Mouse (Mus musculus) spleen, adult 12 weeks (tissue): ENCODE measurements around the gene Coq10a.
"Not testable (repeated sequence)": the region's sequence is repeated elsewhere in the genome, so short reads cannot be mapped to it uniquely, and the experiment has no call there.

ENCODE experiments used
- DNase-seq: peaks from one replicate; pipeline ENCODE4 v3.0.0; 2022; ENCODE audit warnings: low spot score

The Coq10a gene

GRCm38 (mm10) chr10:128344568-128345275, 24.1 kb downstream of the Coq10a start:
- DNase-seq, result peak; percentile 71

- no peak for DNase-seq
These were observed 25.4 kb downstream of the Coq10a start for GRCm38 (mm10) chr10:128343436-128343835.

GRCm38 (mm10) chr10:128340257-128340656, 28.5 kb downstream of the Coq10a start:
- DNase-seq, result no peak

GRCm38 (mm10) chr10:128338948-128339347, 29.8 kb downstream of the Coq10a start:
- no peak for DNase-seq

- DNase-seq, result no peak
These were observed 30.4 kb downstream of the Coq10a start for GRCm38 (mm10) chr10:128338415-128338814.

- peak; percentile 87 for DNase-seq
These were observed 31.3 kb downstream of the Coq10a start, which contains the start of gene Cs for GRCm38 (mm10) chr10:128337306-128338181. TSS of gene Cs (plus strand) at chr10:128337734.

GRCm38 (mm10) chr10:128336597-128336996, 32.2 kb downstream of the Coq10a start:
- peak; percentile 8 for DNase-seq

GRCm38 (mm10) chr10:128336195-128336594, 32.6 kb downstream of the Coq10a start:
- DNase-seq, result no peak

- DNase-seq, result peak; percentile 81
These were observed 33.2 kb downstream of the Coq10a start for GRCm38 (mm10) chr10:128335582-128335981.

- not testable (repeated sequence) for DNase-seq
These were observed 36.2 kb downstream of the Coq10a start for GRCm38 (mm10) chr10:128332358-128333249.

GRCm38 (mm10) chr10:128327610-128328009, 41.2 kb downstream of the Coq10a start:
- no peak for DNase-seq

- no peak for DNase-seq
These were observed 42.0 kb downstream of the Coq10a start for GRCm38 (mm10) chr10:128326825-128327224.

- DNase-seq, result no peak
These were observed 45.3 kb downstream of the Coq10a start for GRCm38 (mm10) chr10:128323516-128323915.

- DNase-seq, result peak; percentile 62
These were observed 46.4 kb downstream of the Coq10a start, which contains the start of gene Cnpy2 for GRCm38 (mm10) chr10:128322141-128323108. TSS of gene Cnpy2 (plus strand) at chr10:128322459.

- DNase-seq, result no peak
These were observed 47.2 kb downstream of the Coq10a start for GRCm38 (mm10) chr10:128321641-128322040.

- no peak for DNase-seq
These were observed 53.2 kb downstream of the Coq10a start for GRCm38 (mm10) chr10:128315578-128315977.
